Mouse (Mus musculus): ENCODE data around the gene Agl. TPM values are rescaled to one million over a fixed set of nuclear protein-coding genes. Genes with fewer than 3 reads are reported as not detected.
"Not testable (repeated sequence)": the region's sequence is repeated elsewhere in the genome, so short reads cannot be mapped to it uniquely, and the experiment has no call there.

Gene Agl
- total RNA-seq, 2 experiments from 2014 or later: 26.1 to 27.2 TPM

DNA sequence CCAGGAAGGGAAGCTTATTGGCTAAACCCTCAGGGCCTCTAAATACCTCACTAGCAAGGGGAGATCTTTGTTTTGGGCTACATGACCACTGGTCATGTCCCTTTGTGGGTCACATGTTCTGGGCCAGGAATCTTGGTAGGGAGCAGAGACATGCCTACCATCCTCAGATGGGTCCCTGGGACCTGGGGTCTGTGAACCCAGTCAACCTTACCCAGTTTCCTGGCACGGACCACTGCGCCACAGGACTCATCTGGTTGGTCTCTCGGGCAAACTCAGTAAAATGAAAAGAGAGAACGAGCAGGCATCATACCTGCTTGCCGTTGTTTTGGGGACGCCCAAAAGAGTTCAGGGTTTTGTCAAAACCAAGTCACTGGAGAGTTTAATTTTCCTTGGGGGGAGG, 26.3 kb upstream of the Agl start:
- no peak overlapping the region for H3K4me3 ChIP-seq
- DNase-seq (ENCODE audit: low spot score in 2 of 2): no peak
- H3K27ac ChIP-seq: no peak overlapping the region
- no peak for TF ChIP-seq CTCF (conservative IDR thresholded peaks at IDR 0.05)

- no peak for DNase-seq (ENCODE audit: low spot score in 2 of 2)
- H3K4me3 ChIP-seq: no peak overlapping the region
- no peak overlapping the region for H3K27ac ChIP-seq
- TF ChIP-seq CTCF (conservative IDR thresholded peaks at IDR 0.05): no peak
Measured at GRCm38 (mm10) chr3:116833491-116833890, 25.5 kb upstream of the Agl start.

- Histone ChIP-seq H3K4me3 (no peak overlapping the region), H3K27ac (no peak overlapping the region)
- DNase-seq (ENCODE audit: low spot score in 2 of 2): no peak
- TF ChIP-seq CTCF (conservative IDR thresholded peaks at IDR 0.05): no peak
Measured at GRCm38 (mm10) chr3:116832526-116833310, 24.8 kb upstream of the Agl start.

GRCm38 (mm10) chr3:116831324-116831723, 23.4 kb upstream of the Agl start:
- 0 out of 2 replicates have a peak, but pooled peaks have one; percentile 10 for TF ChIP-seq CTCF (conservative IDR thresholded peaks at IDR 0.05)
- DNase-seq (ENCODE audit: low spot score in 2 of 2): no peak
- no peak overlapping the region for H3K27ac ChIP-seq
- H3K4me3 ChIP-seq: no peak overlapping the region

DNA sequence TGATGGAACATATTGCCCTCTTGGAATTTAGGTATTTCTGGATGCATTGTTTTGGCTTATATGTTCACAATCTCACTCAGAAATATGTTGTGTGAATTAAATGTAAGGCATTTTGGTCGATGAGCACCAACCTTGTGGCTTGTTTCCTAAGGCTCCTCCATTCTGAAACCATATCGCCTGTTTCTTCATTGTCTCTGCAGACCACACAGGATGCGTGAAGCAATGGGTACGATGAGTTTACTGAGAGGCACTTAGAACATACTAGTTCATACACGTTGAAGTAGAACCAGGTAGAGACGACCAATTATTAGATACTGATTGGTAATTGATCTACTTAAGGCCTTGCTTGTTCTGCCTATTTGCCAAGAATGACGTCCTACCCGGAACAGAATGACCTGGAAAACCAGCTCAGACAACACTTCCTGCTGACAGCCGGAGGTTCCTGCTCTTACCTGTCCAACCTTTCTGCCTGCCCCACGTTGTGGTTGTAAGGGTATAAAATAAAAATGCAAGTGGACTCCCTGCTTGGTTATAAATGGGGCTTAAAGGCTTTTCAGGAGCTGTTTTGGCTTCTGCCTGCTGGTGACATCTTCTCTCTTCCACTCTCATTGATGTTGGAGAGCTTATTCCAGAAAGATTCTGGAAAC, 21.4 kb upstream of the Agl start:
- DNase-seq (ENCODE audit: low spot score in 2 of 2): no peak
- Histone ChIP-seq H3K27ac (no peak overlapping the region), H3K4me3 (no peak overlapping the region)
- no peak for TF ChIP-seq CTCF (conservative IDR thresholded peaks at IDR 0.05)

GRCm38 (mm10) chr3:116826471-116827215, 18.7 kb upstream of the Agl start:
- Histone ChIP-seq H3K4me3 (no peak overlapping the region), H3K27ac (no peak overlapping the region)
- DNase-seq (ENCODE audit: low spot score in 2 of 2): no peak
- no peak for TF ChIP-seq CTCF (conservative IDR thresholded peaks at IDR 0.05)

DNA sequence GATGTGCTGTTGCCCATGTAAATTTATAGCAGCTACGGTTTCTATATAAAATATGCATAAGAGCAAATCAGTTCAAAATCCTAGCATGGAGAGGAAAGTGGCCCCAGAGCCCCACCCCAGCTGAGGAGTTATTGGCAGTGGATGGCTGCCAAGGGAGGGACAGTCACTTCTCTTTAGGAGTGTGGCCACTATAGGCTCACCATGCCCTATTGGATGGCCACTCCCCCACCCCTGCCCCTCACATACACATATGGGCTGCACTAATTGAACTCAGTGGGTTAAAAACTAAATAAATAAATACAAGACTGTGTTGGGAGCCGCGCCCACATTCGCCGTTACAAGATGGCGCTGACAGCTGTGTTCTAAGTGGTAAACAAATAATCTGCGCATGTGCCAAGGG, 9.3 kb upstream of the Agl start:
- no peak for DNase-seq (ENCODE audit: low spot score in 2 of 2)

GRCm38 (mm10) chr3:116816674-116817215, 8.8 kb upstream of the Agl start:
- H3K4me3 ChIP-seq: no peak overlapping the region
- TF ChIP-seq CTCF (conservative IDR thresholded peaks at IDR 0.05): no peak
- no peak for DNase-seq (ENCODE audit: low spot score in 2 of 2)
- H3K27ac ChIP-seq: no peak overlapping the region

More for the DNA sequence above, 9.3 kb upstream of the Agl start:
- no peak overlapping the region for H3K27ac ChIP-seq
- no peak overlapping the region for H3K4me3 ChIP-seq
- TF ChIP-seq CTCF (conservative IDR thresholded peaks at IDR 0.05): no peak

DNA sequence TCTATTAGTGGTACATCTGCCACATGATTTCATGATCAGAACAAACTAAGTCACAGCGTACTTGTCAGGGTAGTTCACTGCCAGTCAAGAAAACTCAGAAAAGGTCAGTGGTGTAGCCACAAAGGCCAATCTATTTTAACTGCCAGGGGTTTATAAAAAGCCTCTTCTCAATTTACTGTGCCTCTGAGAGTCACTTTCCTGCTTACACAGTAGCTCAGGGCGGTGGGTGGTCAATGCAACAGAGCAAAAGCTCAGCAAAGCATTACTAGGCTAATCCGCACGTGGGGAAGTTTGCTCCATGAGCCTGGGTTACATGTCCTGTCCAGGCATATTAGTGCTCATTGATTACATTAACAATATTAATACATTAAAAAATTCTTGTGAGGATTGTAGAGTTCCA, 8.0 kb upstream of the Agl start:
- no peak overlapping the region for H3K4me3 ChIP-seq
- no peak for DNase-seq (ENCODE audit: low spot score in 2 of 2)
- TF ChIP-seq CTCF (conservative IDR thresholded peaks at IDR 0.05): no peak
- no peak overlapping the region for H3K27ac ChIP-seq

DNA sequence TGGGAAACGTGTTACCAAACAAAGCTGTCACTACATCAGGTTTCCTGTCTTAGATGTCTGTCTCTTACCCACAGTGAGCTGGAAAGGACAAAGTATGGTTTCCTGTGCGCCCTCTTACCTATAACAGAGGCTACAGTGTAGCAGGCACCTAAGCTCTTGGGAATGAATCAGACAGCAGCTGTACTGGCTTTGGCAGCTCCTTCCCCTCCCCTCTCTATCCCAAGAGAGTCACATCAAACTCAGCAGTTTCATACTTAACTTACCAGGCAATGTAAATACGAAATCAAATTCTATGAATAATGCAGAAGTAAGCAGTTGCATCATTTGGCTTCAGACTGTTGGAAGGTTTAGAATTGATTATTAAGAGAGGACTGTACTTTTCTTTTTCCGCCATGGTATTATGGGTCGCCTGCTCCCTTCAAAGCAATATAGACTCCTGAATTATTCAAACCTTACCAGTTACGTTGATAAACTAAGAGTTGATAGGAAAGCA, 7.4 kb upstream of the Agl start:
- DNase-seq (ENCODE audit: low spot score in 2 of 2): no peak
- no peak for TF ChIP-seq CTCF (conservative IDR thresholded peaks at IDR 0.05)
- Histone ChIP-seq H3K4me3 (no peak overlapping the region), H3K27ac (no peak overlapping the region)

- no peak overlapping the region for H3K4me3 ChIP-seq
Measured at GRCm38 (mm10) chr3:116812946-116813345, 5.0 kb upstream of the Agl start.

GRCm38 (mm10) chr3:116810351-116810750, 2.4 kb upstream of the Agl start:
- not testable (repeated sequence) for DNase-seq (ENCODE audit: low spot score in 2 of 2); H3K27ac ChIP-seq; H3K4me3 ChIP-seq

More at GRCm38 (mm10) chr3:116812946-116813345, 5.0 kb upstream of the Agl start:
- DNase-seq (ENCODE audit: low spot score in 2 of 2): no peak
- no peak for TF ChIP-seq CTCF (conservative IDR thresholded peaks at IDR 0.05)
- no peak overlapping the region for H3K27ac ChIP-seq

- Histone ChIP-seq H3K4me3 (no peak overlapping the region), H3K27ac (no peak overlapping the region)
- TF ChIP-seq CTCF (conservative IDR thresholded peaks at IDR 0.05): no peak
- no peak for DNase-seq (ENCODE audit: low spot score in 2 of 2)
Measured at GRCm38 (mm10) chr3:116809221-116809620, 1.3 kb upstream of the Agl start.
